Mouse (Mus musculus): ENCODE measurements at regions not wholly inside any gene's neighbourhood (a gene's known extent, or its start where the extent isn't known, plus 50 kb on each side); places are given as distances from the start of the nearest gene placed in this dataset.
A peak's percentile ranks its signal among the peaks of the same experiment; 100 is the strongest.

DNA sequence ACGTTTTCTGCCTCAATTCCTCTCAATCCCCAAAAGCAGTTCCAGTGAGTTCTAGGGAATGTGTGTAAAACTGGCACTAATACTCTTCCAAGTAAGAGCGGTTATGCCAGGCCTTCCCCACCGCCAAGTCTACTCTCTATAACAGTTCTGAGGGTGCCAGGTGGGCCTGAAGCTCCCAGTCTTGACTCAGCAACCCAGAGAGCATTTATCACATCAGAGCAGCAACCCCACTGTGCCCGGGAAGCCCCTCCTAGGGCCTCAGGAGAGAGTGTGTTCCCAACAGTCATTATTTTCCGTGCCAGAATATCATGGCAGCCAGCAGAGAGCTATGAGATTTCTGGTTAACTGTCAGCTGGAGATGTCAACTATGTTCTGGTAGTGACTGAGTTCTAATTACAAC lies 169.1 kb downstream of the Galc start:
- Histone ChIP-seq H3K9me3 (ENCODE audit: control insufficient read depth, low read length) (no peaks in the 10 kb centered on the region; the same call in 1 of the 2 replicates), H3K36me3 (ENCODE audit: control insufficient read depth, insufficient read depth, low read length) (no peaks in the 10 kb centered on the region), H3K9ac (ENCODE audit: low read depth, low read length) (no peak overlapping the region), H3K27me3 (ENCODE audit: control insufficient read depth, insufficient read depth, low read length) (no peaks in the 10 kb centered on the region), H3K4me2 (replicated peaks; ENCODE audit: low read depth, low read length) (no peak overlapping the region), H3K4me1 (ENCODE audit: control insufficient read depth, insufficient read depth, low read length) (no peaks in the 10 kb centered on the region), H3K27ac (ENCODE audit: low read depth, low read length) (no peak overlapping the region), H3K4me3 (ENCODE audit: low read length) (no peak overlapping the region)
- 78% methylated on average over 5 of the region's 5 CpGs for WGBS
- ATAC-seq (ENCODE audit: low FRiP score, low TSS enrichment), result no peak

DNA sequence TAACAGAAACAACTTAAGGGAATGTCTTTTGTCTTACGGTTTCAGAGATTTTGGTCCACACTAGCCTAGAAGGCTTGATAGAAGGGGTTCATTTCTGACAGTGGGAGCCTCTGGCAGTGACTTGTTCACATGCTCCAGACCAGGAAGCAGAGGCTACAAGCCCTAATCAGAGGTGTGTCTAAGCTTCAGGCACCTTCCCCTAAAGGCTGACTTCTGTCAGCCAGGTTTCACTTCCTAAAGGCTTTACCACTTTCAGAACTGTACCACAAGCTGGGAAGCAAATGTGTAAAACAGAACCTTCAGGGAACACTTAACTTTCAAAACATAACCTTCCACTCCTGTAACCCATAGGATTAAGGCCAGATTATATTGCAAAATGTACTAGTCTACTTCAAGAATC lies 180.9 kb downstream of the Galc start:
- 97% methylated on average over 1 of the region's 1 CpGs for WGBS
- Histone ChIP-seq H3K9me3 (ENCODE audit: control insufficient read depth, low read length) (no peaks in the 10 kb centered on the region), H3K4me3 (ENCODE audit: low read length) (no peak overlapping the region), H3K36me3 (ENCODE audit: control insufficient read depth, insufficient read depth, low read length) (no peaks in the 10 kb centered on the region), H3K4me1 (ENCODE audit: control insufficient read depth, insufficient read depth, low read length) (no peaks in the 10 kb centered on the region), H3K9ac (ENCODE audit: low read depth, low read length) (no peak overlapping the region), H3K27me3 (ENCODE audit: control insufficient read depth, insufficient read depth, low read length) (no peaks in the 10 kb centered on the region), H3K27ac (ENCODE audit: low read depth, low read length) (no peak overlapping the region), H3K4me2 (replicated peaks; ENCODE audit: low read depth, low read length) (no peak overlapping the region)
- ATAC-seq (ENCODE audit: low FRiP score, low TSS enrichment), result no peak

GRCm38 (mm10) chr12:98075580-98075979 lies 183.7 kb downstream of the Galc start:
- Histone ChIP-seq H3K4me3 (ENCODE audit: low read length) (no peak overlapping the region), H3K4me2 (replicated peaks; ENCODE audit: low read depth, low read length) (no peak overlapping the region), H3K36me3 (ENCODE audit: control insufficient read depth, insufficient read depth, low read length) (no peaks in the 10 kb centered on the region), H3K9ac (ENCODE audit: low read depth, low read length) (no peak overlapping the region), H3K9me3 (ENCODE audit: control insufficient read depth, low read length) (no peaks in the 10 kb centered on the region), H3K4me1 (ENCODE audit: control insufficient read depth, insufficient read depth, low read length) (no peaks in the 10 kb centered on the region), H3K27ac (ENCODE audit: low read depth, low read length) (no peak overlapping the region), H3K27me3 (ENCODE audit: control insufficient read depth, insufficient read depth, low read length) (no peaks in the 10 kb centered on the region)
- WGBS, result 79% methylated on average over 2 of the region's 2 CpGs
- ATAC-seq (ENCODE audit: low FRiP score, low TSS enrichment), result no peak

DNA sequence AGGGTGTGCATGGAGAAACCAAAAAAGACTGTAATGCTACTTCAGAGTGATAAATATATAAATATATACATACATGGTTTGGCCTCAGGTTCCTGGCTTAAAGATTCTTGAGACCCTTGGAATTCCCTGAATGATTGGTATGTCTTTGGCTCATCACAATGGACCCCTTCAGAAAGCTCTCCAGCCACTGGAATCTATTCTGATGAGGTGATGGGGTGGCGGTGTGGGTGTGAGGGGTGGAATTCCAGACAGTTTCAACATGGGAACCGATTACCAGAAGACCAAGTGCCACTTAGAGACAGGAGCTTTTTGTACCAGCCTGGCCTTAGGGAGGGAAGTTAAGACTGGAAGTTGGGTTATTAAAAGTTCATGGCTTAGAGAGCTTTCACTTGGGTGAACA lies 190.1 kb downstream of the Galc start:
- Histone ChIP-seq H3K27me3 (ENCODE audit: control insufficient read depth, insufficient read depth, low read length) (no peaks in the 10 kb centered on the region), H3K27ac (ENCODE audit: low read depth, low read length) (no peak overlapping the region), H3K4me2 (replicated peaks; ENCODE audit: low read depth, low read length) (no peak overlapping the region), H3K9me3 (ENCODE audit: control insufficient read depth, low read length) (no peaks in the 10 kb centered on the region), H3K9ac (ENCODE audit: low read depth, low read length) (no peak overlapping the region), H3K4me3 (ENCODE audit: low read length) (no peak overlapping the region), H3K36me3 (ENCODE audit: control insufficient read depth, insufficient read depth, low read length) (no peaks in the 10 kb centered on the region), H3K4me1 (ENCODE audit: control insufficient read depth, insufficient read depth, low read length) (no peaks in the 10 kb centered on the region)
- no peak for ATAC-seq (ENCODE audit: low FRiP score, low TSS enrichment)
- 80% methylated on average over 2 of the region's 2 CpGs for WGBS

- H3K4me3 ChIP-seq (ENCODE audit: low read length), result no peak overlapping the region
- no peaks in the 10 kb centered on the region for H3K9me3 ChIP-seq (ENCODE audit: control insufficient read depth, low read length)
- no peak overlapping the region for H3K4me2 ChIP-seq (replicated peaks; ENCODE audit: low read depth, low read length)
- H3K27me3 ChIP-seq (ENCODE audit: control insufficient read depth, insufficient read depth, low read length), result no peaks in the 10 kb centered on the region
- WGBS, result 89% methylated on average over 7 of the region's 7 CpGs
- H3K36me3 ChIP-seq (ENCODE audit: control insufficient read depth, insufficient read depth, low read length), result no peaks in the 10 kb centered on the region
- no peak for ATAC-seq (ENCODE audit: low FRiP score, low TSS enrichment)
- no peak overlapping the region for H3K27ac ChIP-seq (ENCODE audit: low read depth, low read length)
- no peak overlapping the region for H3K9ac ChIP-seq (ENCODE audit: low read depth, low read length)
- no peaks in the 10 kb centered on the region for H3K4me1 ChIP-seq (ENCODE audit: control insufficient read depth, insufficient read depth, low read length)
These were observed 199.7 kb downstream of the Galc start for GRCm38 (mm10) chr12:98059419-98060180.

DNA sequence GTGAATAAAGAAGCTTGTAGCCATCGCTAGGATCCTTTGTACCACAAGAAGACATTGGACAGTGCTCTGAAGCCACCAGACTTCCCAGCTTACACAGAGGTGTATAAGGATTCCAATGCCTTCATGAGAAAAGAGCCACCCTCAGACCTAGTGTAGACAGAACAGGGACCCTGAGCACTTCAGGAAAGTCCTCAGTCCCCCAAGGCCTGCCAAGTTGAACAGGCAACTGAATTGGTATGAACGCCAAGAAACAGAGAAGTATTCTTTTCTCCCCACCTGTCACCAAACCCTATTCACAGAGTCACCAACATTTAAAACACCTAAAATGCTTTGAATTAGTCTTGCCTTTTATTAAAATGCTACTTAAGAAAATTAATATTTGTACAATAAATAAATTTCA lies 200.3 kb downstream of the Galc start:
- ATAC-seq (ENCODE audit: low FRiP score, low TSS enrichment), result no peak
- H3K4me3 ChIP-seq (ENCODE audit: low read length), result no peak overlapping the region
- no peaks in the 10 kb centered on the region for H3K36me3 ChIP-seq (ENCODE audit: control insufficient read depth, insufficient read depth, low read length)
- no peaks in the 10 kb centered on the region for H3K27me3 ChIP-seq (ENCODE audit: control insufficient read depth, insufficient read depth, low read length)
- H3K9ac ChIP-seq (ENCODE audit: low read depth, low read length), result no peak overlapping the region
- H3K4me1 ChIP-seq (ENCODE audit: control insufficient read depth, insufficient read depth, low read length), result no peaks in the 10 kb centered on the region
- no peaks in the 10 kb centered on the region for H3K9me3 ChIP-seq (ENCODE audit: control insufficient read depth, low read length)
- 94% methylated on average over 2 of the region's 2 CpGs for WGBS
- no peak overlapping the region for H3K4me2 ChIP-seq (replicated peaks; ENCODE audit: low read depth, low read length)
- no peak overlapping the region for H3K27ac ChIP-seq (ENCODE audit: low read depth, low read length)

GRCm38 (mm10) chr12:98050934-98051333 lies 208.3 kb downstream of the Galc start:
- Histone ChIP-seq H3K4me3 (ENCODE audit: low read length) (no peak overlapping the region), H3K36me3 (ENCODE audit: control insufficient read depth, insufficient read depth, low read length) (no peaks in the 10 kb centered on the region), H3K27ac (ENCODE audit: low read depth, low read length) (no peak overlapping the region), H3K4me1 (ENCODE audit: control insufficient read depth, insufficient read depth, low read length) (peaks cover 4% of the 10 kb centered on the region), H3K9me3 (ENCODE audit: control insufficient read depth, low read length) (no peaks in the 10 kb centered on the region), H3K9ac (ENCODE audit: low read depth, low read length) (no peak overlapping the region), H3K27me3 (ENCODE audit: control insufficient read depth, insufficient read depth, low read length) (no peaks in the 10 kb centered on the region), H3K4me2 (replicated peaks; ENCODE audit: low read depth, low read length) (no peak overlapping the region)
- ATAC-seq (ENCODE audit: low FRiP score, low TSS enrichment), result no peak
- 77% methylated on average over 4 of the region's 4 CpGs for WGBS

- peak; percentile 75; the same call in 1 of the 2 replicates for ATAC-seq (ENCODE audit: low FRiP score, low TSS enrichment)
These were observed 208.8 kb downstream of the Galc start for GRCm38 (mm10) chr12:98050500-98050899.

GRCm38 (mm10) chr12:98050057-98050456 lies 209.2 kb downstream of the Galc start:
- H3K36me3 ChIP-seq (ENCODE audit: control insufficient read depth, insufficient read depth, low read length), result no peaks in the 10 kb centered on the region
- ATAC-seq (ENCODE audit: low FRiP score, low TSS enrichment), result peak; percentile 73; the same call in 1 of the 2 replicates
- WGBS, result 15% methylated on average over 5 of the region's 5 CpGs

More at GRCm38 (mm10) chr12:98050500-98050899, 208.8 kb downstream of the Galc start:
- Histone ChIP-seq H3K27ac (ENCODE audit: low read depth, low read length) (no peak overlapping the region), H3K36me3 (ENCODE audit: control insufficient read depth, insufficient read depth, low read length) (no peaks in the 10 kb centered on the region), H3K27me3 (ENCODE audit: control insufficient read depth, insufficient read depth, low read length) (no peaks in the 10 kb centered on the region), H3K4me3 (ENCODE audit: low read length) (no peak overlapping the region), H3K4me1 (ENCODE audit: control insufficient read depth, insufficient read depth, low read length) (peaks cover 4% of the 10 kb centered on the region), H3K9ac (ENCODE audit: low read depth, low read length) (no peak overlapping the region), H3K4me2 (replicated peaks; ENCODE audit: low read depth, low read length) (no peak overlapping the region), H3K9me3 (ENCODE audit: control insufficient read depth, low read length) (no peaks in the 10 kb centered on the region)
- 10% methylated on average over 1 of the region's 1 CpGs for WGBS

More at GRCm38 (mm10) chr12:98050057-98050456, 209.2 kb downstream of the Galc start:
- peaks cover 4% of the 10 kb centered on the region for H3K4me1 ChIP-seq (ENCODE audit: control insufficient read depth, insufficient read depth, low read length)
- no peak overlapping the region for H3K4me3 ChIP-seq (ENCODE audit: low read length)
- no peak overlapping the region for H3K27ac ChIP-seq (ENCODE audit: low read depth, low read length)
- no peak overlapping the region for H3K4me2 ChIP-seq (replicated peaks; ENCODE audit: low read depth, low read length)
- no peaks in the 10 kb centered on the region for H3K9me3 ChIP-seq (ENCODE audit: control insufficient read depth, low read length)
- no peaks in the 10 kb centered on the region for H3K27me3 ChIP-seq (ENCODE audit: control insufficient read depth, insufficient read depth, low read length)
- no peak overlapping the region for H3K9ac ChIP-seq (ENCODE audit: low read depth, low read length)
